Mouse (Mus musculus) right cerebral cortex, postnatal 4 days (tissue): Measurements from ENCODE around the gene A730061H03Rik.

Source experiments
- DNase-seq: peaks from one replicate; pipeline ENCODE4 v3.0.0-alpha.2; 2022

The A730061H03Rik gene

DNA sequence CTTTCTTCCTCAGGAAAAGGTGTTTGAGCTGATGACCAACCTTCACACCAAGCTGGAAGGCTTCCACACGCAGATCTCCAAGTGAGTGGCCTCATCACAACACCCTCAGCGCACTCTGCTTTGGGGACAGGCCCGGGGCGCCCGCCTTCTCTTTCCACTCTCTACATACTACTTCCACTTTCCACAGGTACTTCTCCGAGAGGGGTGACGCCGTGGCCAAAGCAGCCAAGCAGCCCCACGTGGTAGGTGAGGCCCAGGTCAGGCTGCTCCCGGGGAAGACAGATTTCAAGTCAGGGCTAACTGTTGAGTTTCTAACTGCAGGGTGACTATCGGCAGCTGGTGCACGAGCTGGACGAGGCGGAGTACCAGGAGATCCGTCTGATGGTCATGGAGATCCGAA, 20.5 kb upstream of the A730061H03Rik start:
- no peak for DNase-seq

DNA sequence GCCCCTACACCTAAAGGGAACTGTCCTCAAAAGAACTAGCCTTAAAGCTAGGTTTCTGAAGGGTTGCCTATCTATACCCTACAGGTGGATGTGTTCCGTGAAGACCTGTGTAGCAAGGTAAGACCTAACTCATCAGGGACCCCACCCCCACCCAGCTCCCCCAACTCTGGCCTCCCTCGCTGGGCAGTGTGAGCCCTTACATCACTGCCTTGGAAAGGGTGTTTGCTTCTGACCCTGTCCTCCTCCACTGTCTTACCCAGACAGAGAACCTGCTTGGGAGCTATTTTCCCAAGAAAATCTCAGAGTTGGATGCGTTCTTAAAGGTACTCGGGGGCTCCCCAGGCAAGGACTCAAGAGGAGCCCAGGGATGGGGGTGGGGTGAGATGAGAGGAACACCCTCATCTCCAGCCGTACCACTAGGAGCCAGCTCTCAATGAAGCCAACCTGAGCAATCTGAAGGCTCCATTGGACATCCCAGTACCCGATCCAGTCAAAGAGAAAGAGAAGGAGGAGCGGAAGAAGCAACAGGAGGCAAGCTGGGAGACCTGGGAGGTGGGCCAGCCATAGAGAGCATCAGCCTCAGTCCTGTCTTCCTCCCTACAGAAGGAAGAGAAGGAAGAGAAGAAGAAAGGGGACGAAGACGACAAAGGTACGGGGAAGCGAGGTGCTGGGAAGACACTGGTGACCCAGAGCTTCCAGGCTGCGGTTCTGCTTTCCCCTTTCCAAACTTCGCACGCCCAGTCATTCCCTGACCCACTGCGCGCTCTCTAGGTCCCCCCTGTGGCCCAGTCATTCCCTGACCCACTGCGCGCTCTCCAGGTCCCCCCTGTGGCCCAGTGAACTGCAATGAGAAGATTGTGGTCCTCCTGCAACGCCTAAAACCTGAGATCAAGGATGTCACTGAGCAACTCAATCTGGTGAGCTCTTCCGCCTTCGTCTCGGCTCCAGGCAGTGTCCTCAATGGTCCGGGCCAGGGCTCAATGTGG, 19.6 kb upstream of the A730061H03Rik start:
- DNase-seq = no peak

DNA sequence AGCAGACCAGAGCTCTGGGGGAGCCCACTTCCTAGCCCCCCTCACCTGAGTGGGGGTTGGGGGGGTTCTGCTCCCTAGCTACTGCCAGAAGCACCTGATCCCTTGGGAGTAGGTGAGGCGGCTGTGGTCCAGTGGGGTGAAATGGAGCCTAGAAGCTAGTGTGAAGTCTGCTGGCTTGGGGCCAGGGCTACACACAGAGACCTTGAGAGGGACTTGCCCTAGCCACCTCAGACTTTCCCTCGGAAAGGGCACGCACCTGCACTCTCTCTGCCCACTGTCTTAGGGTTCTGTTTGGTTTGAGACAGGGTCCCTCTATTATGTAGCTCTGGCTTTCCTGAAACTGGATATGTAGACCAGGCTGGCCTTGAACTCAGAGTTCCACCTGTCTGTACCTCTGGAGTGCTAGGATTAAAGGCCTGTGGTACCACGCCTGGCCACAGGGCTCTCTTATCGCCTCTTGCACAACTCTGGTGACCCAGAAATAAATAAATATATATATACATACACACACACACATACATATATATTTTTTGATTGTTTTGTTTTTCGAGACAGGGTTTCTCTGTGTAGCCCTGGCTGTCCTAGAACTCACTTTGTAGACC, 18.6 kb upstream of the A730061H03Rik start:
- DNase-seq = peak; percentile 53

DNA sequence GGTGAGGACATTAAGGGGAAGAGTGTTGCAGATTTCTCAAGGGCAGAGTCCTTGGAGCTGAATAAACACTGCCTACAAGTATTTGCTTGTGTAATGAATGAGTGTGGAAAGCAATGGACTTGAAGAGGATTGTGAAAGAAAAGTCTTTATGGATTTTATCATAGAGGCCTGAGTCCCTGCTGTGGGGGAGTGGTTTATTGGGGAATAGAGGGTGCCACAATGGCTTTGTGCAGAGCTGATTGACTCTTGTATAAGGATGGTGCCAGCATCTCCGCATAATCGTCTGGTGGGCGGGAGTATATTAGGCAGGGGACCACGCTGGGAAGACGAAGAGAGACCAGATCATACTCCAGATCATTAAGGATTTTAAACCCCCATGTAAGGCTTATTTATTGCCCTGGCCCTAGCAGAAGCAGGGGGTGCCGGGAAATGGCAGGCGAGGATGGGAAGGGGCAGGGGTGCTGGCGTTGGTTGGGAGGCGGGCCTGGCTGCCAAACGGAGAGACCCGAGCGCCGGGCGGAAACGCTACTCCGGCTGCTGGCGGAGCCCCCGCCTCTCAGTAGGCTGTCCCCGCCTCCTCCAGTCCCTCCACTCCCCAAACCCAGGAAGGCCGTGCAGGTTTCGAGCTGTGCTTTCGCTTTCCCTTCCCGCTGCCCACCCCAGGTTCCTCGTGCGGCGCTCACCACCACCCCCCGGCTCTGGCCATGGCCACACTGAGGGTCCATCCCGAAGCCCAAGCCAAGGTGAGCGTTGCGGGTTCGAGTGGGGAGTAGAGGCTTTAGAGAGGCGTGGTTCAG, 17.9 kb upstream of the A730061H03Rik start, which contains the start of gene Psme1:
Psme1 (plus strand) TSS at position 253 of the 797 bp plus-strand sequence.
- peak; percentile 82 for DNase-seq

DNA sequence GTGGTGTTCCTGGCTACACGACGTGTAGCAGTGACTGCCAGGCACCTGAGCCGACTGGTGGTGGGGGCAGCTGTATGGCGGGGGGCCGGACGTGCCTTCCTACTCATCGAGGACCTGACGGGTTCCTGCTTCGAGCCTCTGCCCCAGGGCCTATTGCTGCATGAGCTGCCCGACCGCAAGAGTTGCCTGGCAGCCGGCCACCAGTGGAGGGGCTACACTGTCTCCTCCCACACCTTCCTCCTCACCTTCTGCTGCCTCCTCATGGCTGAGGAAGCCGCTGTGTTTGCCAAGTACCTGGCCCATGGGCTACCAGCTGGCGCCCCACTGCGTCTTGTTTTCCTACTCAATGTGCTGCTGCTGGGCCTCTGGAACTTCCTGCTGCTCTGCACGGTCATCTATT, 16.2 kb upstream of the A730061H03Rik start:
- no peak for DNase-seq

DNA sequence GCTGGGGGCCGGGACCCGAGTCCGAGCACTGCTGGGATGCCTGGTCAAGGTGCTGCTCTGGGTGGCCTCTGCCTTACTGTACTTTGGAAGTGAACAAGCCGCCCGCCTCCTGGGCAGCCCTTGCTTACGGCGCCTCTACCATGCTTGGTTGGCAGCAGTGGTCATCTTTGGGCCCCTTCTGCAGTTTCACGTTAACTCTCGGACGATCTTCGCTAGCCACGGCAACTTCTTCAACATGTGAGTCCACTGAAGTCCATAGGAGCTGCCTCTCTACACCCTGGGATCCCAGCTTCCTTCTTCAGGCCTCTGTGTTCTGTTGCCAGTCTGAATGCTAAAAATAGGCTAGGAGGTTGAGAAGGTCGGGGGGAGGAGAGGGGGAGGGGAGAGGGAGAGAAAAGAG, 15.5 kb upstream of the A730061H03Rik start:
- no peak for DNase-seq

DNA sequence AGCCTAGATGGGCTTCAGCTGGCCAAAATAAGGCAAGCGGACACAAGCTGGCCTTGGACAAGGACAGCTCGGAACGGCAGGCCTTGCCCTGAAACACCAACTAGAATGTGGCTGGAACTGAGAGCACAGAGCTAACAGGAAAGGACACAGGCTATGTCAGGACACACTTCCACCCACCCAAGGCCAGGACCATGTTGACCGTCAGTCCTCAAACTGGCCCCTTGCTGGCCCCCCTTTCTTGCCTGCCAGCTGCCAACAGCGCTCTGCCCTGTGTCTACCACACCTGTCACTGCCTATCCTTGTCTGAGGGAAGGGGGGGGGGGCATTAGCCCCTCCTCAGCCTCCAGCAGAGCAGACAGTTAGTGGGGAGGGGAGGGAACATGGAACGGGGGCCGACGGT, 15.1 kb upstream of the A730061H03Rik start, which contains the start of gene Fitm1:
Fitm1 (plus strand) TSS at position 316 of the 400 bp plus-strand sequence.
- no peak for DNase-seq

DNA sequence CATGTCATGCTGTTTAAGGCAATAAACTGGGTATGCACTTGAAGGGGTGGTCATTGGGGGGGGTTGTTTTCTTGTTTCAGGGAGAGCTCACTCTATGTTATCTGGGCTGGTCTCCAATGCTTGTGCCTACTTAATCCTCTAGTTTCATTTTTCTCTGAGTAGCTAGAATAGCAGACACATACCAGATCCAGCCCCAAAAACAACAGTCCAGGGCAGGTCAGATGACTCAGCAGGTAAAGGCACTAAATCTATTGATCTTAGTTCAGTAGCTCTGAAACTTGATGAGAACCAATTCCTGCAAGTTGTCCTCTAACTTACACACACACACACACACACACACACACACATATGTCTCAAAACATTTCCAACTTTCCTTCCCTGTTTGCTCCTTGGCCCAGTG, 11.6 kb upstream of the A730061H03Rik start:
- no peak for DNase-seq

DNA sequence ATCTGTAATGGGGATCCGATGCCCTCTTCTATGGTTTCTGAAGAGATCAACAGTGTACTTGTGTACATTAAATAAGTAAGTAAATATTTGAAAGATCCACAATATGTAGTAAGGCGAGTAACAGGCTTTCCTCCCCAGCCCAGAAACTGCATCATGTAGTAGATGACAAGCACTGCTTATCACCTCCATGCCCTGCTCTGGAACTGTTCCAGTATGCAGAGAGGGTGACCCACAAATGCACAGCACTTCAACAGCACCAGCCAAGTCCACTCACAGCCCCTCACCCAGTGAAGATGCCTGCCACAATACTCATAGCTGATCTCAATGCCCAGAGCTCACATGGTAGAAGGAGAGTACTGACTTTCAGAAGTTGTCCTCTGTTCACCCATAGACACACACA, 10.4 kb upstream of the A730061H03Rik start:
- no peak for DNase-seq

DNA sequence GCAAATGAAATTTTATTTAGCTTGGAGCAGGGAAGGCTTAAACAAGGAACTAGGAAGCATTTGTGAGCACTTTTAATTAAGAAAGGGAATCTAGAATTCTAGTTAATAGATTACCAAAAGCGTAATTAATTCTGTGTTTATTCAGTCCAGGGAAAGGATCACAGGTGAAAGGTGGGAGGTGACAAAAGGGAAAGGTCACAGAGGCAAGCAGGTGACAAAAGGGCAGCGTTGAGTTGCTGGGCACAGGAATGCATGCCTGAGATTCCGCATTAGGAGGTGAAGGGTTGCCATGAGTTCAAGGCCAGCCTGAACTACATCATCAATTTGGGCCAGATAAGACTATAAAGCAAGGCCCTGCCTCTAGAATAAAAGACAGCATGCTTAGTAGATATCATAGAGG, 7.3 kb upstream of the A730061H03Rik start:
- DNase-seq = no peak

DNA sequence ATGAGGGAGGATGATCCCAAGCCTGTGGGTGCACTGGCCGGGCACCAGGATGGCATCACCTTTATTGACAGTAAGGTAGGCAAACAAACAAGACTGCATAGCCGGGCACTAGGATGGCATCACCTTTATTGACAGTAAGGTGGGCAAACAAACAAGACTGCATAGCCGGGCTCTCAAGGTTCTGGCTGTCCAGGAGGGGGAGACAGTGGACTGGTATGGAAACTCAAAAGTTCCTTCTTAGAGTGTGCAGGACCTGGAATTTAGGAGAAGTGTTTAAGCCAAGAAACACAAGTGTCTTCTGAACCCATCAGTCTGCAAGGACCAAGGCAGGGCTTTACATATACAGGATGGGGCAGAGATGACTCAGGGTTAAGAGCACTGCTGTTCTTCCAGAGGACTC, 5.5 kb upstream of the A730061H03Rik start:
- DNase-seq = no peak

DNA sequence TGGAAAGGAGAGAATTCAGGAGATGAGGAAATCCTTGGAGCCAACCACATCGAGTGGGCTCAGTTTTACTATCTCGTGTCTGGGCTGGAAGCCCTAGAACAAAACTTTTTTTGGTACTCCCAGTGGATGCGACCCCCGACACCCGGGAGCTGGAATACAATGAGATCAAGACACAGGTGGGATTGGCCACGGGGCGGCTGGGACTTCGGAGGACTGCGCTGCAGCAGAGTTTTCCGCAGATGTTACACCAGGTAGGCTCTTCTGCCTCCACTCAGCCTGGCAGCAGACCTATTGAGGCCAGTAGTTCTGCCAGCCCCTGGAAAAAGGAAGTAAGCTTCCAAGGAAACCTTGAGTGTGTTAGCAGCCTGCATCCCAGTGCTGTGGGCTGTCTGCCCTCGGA, 3.0 kb upstream of the A730061H03Rik start:
- no peak for DNase-seq

DNA sequence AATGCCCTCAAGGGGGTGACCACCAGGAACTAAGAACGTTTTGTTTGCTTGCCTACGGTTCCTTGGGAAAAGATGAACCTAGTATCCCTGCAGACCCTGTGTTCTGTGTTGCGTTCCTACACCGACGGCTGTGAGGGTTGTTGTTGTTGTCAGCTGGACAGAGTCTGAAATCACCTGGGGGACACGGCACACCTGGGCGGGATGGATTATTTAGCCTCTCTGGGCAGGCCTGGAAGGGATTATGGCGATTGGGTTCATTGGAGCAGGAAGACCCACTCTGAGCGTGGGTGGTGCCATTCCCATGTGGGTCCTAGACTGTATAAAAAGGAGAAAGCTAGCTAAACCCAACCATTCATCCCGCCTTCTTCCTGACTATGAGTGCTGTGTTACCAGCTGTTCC, 1.7 kb upstream of the A730061H03Rik start:
- DNase-seq = no peak

DNA sequence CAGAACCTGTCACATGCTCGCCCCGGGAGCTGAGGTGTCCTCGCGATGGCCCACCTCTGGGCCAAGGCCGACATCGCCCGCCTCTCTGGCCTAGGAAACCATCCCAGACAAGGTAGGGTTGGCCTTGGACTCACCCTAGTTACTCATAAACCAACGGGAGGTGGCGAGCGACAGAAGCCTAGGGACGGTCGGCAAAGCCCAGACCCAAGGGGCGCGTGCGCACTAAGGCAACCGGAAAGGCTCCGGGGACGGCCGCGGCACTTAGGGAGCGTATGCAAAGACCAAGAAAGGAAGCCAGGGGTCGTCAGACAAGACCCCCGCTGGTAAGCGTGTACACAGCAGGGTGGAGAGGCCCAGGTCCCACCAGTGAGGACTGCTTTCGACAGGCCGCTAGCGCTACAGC, 406 bp downstream of the A730061H03Rik start, which contains the start of gene Dcaf11:
Dcaf11 (plus strand) TSS at position 208 of the 403 bp plus-strand sequence.
- peak; percentile 88 for DNase-seq

DNA sequence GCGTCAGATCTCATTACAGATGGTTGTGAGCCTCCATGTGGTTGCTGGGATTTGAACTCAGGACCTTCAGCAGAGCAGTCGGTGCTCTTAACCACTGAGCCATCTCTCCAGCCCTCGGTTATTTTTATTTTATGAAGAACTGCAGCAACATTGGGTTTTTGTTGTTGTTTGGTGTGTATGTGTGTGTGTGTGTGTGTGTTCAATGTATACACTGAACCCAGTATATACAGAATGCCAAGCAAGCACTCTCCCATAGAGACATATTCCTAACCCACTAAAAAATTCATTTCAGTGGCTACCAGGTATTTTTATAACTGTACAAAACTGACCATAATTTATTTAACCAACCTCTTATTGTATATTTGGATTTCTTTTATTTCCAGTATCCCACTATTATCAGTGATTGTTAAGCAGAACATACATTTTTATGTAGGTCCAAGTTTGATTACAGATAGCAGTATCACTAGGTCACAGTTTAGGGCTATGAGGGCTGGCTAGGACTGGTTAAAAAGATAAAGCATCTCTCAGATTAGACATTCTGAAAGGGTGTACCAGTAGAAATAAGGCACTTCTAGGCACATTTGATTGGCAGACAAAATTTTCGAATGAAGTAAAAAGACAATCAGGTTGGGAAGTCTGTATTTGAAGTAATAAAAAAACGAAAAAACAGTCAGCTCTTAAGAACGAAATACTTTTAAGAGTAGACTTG, 1.3 kb downstream of the A730061H03Rik start:
- no peak for DNase-seq

DNA sequence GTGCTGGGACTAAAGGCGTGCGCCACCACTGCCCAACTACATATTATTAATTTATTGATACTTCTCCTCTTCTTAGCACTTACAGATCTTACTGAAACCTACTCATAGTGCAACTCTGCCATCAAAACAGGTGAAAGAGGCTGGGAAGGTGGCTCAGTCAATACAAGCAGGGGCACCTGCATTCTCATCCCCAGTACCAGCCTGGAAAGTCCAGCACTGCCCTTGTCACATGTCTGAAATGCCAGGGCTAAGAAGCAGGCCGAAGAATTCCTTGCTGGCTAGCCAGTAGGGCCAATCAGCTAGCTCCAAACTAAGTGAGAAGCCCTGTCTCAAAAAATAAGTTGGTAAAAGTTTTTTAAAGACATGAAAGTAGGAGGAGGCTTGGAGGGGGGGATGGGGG, 2.6 kb downstream of the A730061H03Rik start:
- no peak for DNase-seq

DNA sequence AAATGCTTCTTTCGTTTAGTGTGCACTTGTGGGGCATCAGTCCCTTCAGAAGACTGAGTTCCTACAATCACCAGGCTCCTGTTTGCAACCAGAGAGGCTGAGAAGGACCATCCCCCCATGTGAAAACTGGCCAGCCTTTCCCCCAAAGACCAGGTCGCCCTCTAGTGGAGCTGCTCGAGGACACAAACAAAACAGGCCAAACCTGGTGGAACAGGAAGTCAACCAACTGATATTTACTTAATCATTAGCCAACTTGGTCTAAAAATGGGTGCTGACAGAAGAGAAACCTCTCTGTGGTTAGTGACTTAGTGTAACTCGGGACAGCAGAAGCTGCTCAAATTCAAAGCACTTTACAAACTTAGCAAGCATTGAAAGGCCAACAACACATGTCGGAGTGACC, 3.2 kb downstream of the A730061H03Rik start:
- DNase-seq = peak; percentile 74

DNA sequence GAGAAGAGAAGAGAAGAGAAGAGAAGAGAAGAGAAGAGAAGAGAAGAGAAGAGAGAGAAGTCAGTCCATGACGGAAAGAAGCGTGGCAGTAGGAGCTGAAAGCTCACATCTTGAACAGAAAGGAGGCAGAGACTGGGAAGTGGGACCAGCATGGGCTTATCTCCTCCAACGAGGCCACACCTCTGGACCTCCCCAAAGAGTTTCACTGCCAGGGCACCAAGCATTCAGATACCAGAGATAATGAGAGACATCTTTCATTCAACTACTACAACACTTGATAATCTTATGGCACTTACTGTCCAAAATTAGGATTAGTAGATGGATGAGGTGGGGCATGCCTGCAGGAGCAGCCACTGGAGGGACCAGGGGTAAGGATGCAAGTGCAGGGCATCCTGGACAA, 4.4 kb downstream of the A730061H03Rik start:
- no peak for DNase-seq

DNA sequence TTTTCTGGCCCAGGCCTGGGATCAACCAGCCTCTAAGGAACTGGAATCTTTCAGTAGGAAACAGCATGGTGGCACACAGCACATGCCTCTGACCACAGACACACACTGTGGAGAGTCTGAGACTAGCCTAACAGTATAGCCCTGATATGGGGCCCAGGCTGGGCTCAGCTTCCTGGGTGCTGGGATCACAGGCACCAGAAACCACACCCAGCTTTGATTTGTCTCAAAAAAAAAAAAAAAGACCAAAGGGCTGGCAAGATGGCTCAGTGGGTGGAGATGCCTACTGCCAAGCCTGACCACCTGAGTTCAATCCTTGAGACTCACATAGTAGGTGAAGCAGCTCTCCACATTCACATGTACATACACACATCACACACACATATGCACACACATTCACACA, 5.6 kb downstream of the A730061H03Rik start:
- DNase-seq = no peak

DNA sequence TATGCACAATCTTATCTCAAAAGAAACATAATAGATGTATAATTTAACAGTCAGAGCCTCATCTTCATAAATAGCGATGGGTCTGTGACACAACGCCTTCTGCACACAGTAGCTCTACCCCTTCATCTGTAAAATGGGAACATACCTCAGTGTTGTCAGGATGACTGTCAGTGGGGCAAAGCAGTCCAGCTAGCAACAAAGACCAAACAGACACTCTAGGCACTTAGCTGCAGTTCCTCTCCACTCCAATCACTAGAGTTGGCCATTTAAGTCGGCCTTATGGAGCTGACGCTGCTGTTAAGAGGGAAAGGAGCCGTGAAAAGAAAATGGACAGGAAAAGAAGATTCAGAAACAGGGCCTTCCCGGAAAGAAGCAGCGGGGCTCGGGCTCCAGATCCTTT, 8.4 kb downstream of the A730061H03Rik start:
- no peak for DNase-seq

DNA sequence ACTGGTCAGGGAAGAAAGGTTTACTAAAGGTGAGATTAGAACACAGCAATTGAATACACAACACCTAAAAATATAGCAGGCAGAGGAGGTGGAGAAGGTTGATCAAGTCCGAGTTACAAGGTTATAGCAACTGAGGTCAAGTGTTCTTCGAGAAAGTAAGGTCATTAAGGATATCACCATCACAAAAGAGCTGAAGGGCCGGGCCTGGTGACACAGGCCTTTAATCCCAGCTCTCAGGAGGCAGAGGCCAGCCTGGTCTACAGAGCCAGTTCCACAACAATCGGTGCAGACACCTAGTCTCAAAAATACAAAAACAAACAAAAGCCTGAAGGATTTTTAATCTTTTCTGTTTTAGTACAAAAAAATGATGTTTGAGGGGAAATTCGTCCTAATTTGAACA, 8.9 kb downstream of the A730061H03Rik start:
- DNase-seq = no peak

DNA sequence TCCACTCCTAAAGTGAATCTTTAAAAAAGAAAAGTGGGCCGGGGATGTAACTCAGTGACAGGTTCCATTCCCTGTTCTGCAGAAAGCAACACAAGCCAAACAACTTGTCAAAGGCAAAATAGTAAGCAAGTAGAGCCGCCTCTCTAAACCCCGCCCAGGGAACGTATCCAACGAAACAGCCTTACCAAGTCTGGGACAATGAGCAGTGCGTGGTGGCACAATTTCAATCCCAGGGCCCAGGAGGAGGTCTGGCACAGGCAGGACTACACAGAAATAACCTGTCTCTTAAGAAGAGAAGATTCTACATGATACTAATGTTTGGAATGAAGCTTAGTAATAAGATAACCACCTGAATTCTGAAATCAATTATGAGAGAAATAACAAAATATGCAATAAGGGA, 10.0 kb downstream of the A730061H03Rik start:
- DNase-seq = no peak

DNA sequence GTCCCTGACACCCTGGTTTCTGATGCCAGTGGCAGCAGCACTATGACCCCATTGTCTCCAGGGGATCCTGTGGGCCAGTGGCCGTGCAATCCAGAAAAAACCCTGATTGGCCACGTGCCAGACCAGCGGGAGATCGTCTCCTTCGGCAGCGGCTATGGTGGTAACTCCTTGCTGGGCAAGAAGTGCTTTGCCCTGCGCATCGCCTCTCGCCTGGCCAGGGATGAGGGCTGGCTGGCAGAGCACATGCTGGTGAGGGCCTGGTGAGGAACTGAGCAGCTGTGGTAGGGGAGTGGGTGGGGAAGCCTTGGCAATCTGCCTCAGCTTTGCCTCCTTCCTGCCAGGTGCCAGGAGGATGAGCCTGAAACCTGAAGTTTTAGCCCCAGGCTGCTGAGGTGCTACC, 15.9 kb downstream of the A730061H03Rik start:
- DNase-seq = peak; percentile 31
